Mouse (Mus musculus) megakaryocyte, embryonic 14.5 days (primary cell): Measurements from ENCODE around the gene Zcchc24.

Experiments used
- FLI1 ChIP-seq: IDR thresholded peaks from 2 replicates; pipeline ENCODE4 v1.6.1; 2012; ENCODE audit warnings: low read length, inconsistent platforms, mixed read lengths
- GATA1 ChIP-seq: IDR thresholded peaks from 3 replicates; pipeline ENCODE4 v1.6.1; 2012; ENCODE audit warnings: mixed read lengths, low read length, inconsistent platforms, borderline replicate concordance

- TF ChIP-seq GATA1 (no peak), FLI1 (no peak)
Observed at GRCm38 (mm10) chr14:25785210-25785609, 16.4 kb upstream of the Zcchc24 start.
